ENCODE assay signal across 9 mouse cellular contexts in genomic region chr19:9836581-9837340, GRCm38 (mm10). TPM values are rescaled to one million over a fixed set of nuclear protein-coding genes. Genes with fewer than 3 reads are reported as not detected.
DNase-seq lines count a peak whose midpoint lies in the region; ATAC-seq and TF ChIP-seq lines count a peak whose summit lies in the region.
"Not testable (repeated sequence)": the region's sequence is repeated elsewhere in the genome, so short reads cannot be mapped to it uniquely, and the experiment has no call there.
"Had no signal": no experiment of that assay in that cellular context is flagged by ENCODE, and none has a peak within 500 bp of the region (broad histone marks: within the 10 kb centered on the region; RNA-seq: fewer than 3 reads in every experiment).

No protein-coding gene starts in this region.

- DNase-seq in MEL-GATA-1-ER (ENCODE audit: extremely low read depth, low read depth), result peak; percentile 36
- peak; percentile 34 to 52 for DNase-seq in cerebellum, postnatal 4 days (ENCODE audit: low spot score in 2 of 2)
- DNase-seq in gastrocnemius, postnatal 10 days, result peak; percentile 51
- DNase-seq in hindbrain, embryonic 14.5 days (ENCODE audit: low spot score); stomach, postnatal 0 days (ENCODE audit: low spot score): not testable (repeated sequence)
- DNase-seq in layer of hippocampus, adult 8-10 months (ENCODE audit: low spot score in 2 of 2), result peak; percentile 3 to 55

- WGBS in hindbrain, embryonic 14.5 days, result 15% methylated on average over 18 of the region's 21 CpGs
- WGBS in liver, embryonic 16.5 days (ENCODE audit: insufficient replicate concordance), result 15% methylated on average over 16 of the region's 21 CpGs
- WGBS in neural tube, embryonic 12.5 days, result 16% methylated on average over 19 of the region's 21 CpGs
- 15% methylated on average over 18 of the region's 21 CpGs for WGBS in stomach, postnatal 0 days

- not testable (repeated sequence) for H3K36me3 ChIP-seq in hindbrain, embryonic 14.5 days (replicated peaks; ENCODE audit: control insufficient read depth, insufficient read depth); liver, embryonic 16.5 days (ENCODE audit: control insufficient read depth, insufficient read depth); neural tube, embryonic 12.5 days; stomach, postnatal 0 days (ENCODE audit: control insufficient read depth, insufficient read depth, low read length)

- H3K9ac ChIP-seq in hindbrain, embryonic 14.5 days, result 0 out of 2 replicates have a peak overlapping the region, but pooled peaks have one; percentile 33
- H3K9ac ChIP-seq in liver, embryonic 16.5 days (ENCODE audit: low read depth, low read length); neural tube, embryonic 12.5 days; stomach, postnatal 0 days (ENCODE audit: low read length): not testable (repeated sequence)

- peak; percentile 93 for ATAC-seq in hindbrain, embryonic 14.5 days (ENCODE audit: low FRiP score)
- ATAC-seq in liver, embryonic 16.5 days (ENCODE audit: low read depth), result peak; percentile 74
- peak; percentile 97 for ATAC-seq in neural tube, embryonic 12.5 days (ENCODE audit: low FRiP score, low read depth)
- peak; percentile 83 for ATAC-seq in stomach, postnatal 0 days (ENCODE audit: low FRiP score, low TSS enrichment)

- H3K27me3 ChIP-seq in hindbrain, embryonic 14.5 days (ENCODE audit: control insufficient read depth, insufficient read depth, low read length); liver, embryonic 16.5 days (ENCODE audit: control insufficient read depth, insufficient read depth, low read depth, low read length); neural tube, embryonic 12.5 days (replicated peaks); stomach, postnatal 0 days (ENCODE audit: control insufficient read depth, insufficient read depth, low read length): not testable (repeated sequence)

- not testable (repeated sequence) for TF ChIP-seq EP300 in stomach, postnatal 0 days (optimal IDR thresholded peaks at IDR 0.05)

- H3K4me1 ChIP-seq in hindbrain, embryonic 14.5 days (replicated peaks; ENCODE audit: control insufficient read depth, insufficient read depth, low read length); liver, embryonic 16.5 days (ENCODE audit: control insufficient read depth, low read depth, low read length); neural tube, embryonic 12.5 days; stomach, postnatal 0 days (replicated peaks; ENCODE audit: control insufficient read depth, insufficient read depth): not testable (repeated sequence)

- TF ChIP-seq CTCF in stomach, postnatal 0 days (IDR thresholded peaks at IDR 0.05; ENCODE audit: low read depth), result peak; percentile 64

- H3K4me3 ChIP-seq in hindbrain, embryonic 14.5 days (replicated peaks; ENCODE audit: low read length), result peak overlapping the region; percentile 25
- peak overlapping the region; percentile 37 for H3K4me3 ChIP-seq in liver, embryonic 16.5 days (ENCODE audit: low read depth, low read length)
- peak overlapping the region; percentile 25 for H3K4me3 ChIP-seq in neural tube, embryonic 12.5 days
- peak overlapping the region; percentile 24 for H3K4me3 ChIP-seq in stomach, postnatal 0 days (ENCODE audit: low read depth, low read length)

- not testable (repeated sequence) for H3K9me3 ChIP-seq in hindbrain, embryonic 14.5 days (ENCODE audit: control insufficient read depth, low read length); liver, embryonic 16.5 days (replicated peaks; ENCODE audit: control insufficient read depth, low read length); neural tube, embryonic 12.5 days; stomach, postnatal 0 days (ENCODE audit: control insufficient read depth, low read length)

- H3K4me2 ChIP-seq in hindbrain, embryonic 14.5 days (replicated peaks), result peak overlapping the region; percentile 41
- peak overlapping the region; percentile 44 for H3K4me2 ChIP-seq in liver, embryonic 16.5 days (ENCODE audit: low read depth, low read length)
- H3K4me2 ChIP-seq in neural tube, embryonic 12.5 days (replicated peaks), result peak overlapping the region; percentile 45
- peak overlapping the region; percentile 17; the same call in 1 of the 2 replicates for H3K4me2 ChIP-seq in stomach, postnatal 0 days (replicated peaks; ENCODE audit: low read depth)

- not testable (repeated sequence) for H3K27ac ChIP-seq in hindbrain, embryonic 14.5 days; liver, embryonic 16.5 days (ENCODE audit: low read length); neural tube, embryonic 12.5 days; stomach, postnatal 0 days (replicated peaks)

RNA-seq across cellular contexts. Expression of gene Scgb2a2, which starts 10.6 kb away (rescaled TPM):
- total RNA-seq in gastrocnemius, postnatal 10 days (2021), result not detected
- not detected in 2 replicates for polyA plus RNA-seq in hindbrain, embryonic 14.5 days (2014; fragmentation: Nextera tagmentation; extraction: Ambion mirVana)
- not detected for total RNA-seq in layer of hippocampus, adult 8-10 months (2022)
- polyA plus RNA-seq in liver, embryonic 16.5 days (2015; fragmentation: Nextera tagmentation; extraction: Ambion mirVana), result not detected in 2 replicates
- not detected in 2 replicates for polyA plus RNA-seq in neural tube, embryonic 12.5 days (2016; fragmentation: Nextera tagmentation; extraction: Ambion mirVana)
- not detected in 2 replicates for polyA plus RNA-seq in stomach, postnatal 0 days (2015; fragmentation: Nextera tagmentation; extraction: Ambion mirVana)
- total RNA-seq: adrenal gland, postnatal 4 days had no signal
